Mouse (Mus musculus) liver, adult 2 months (tissue): ENCODE measurements at regions not wholly inside any gene's neighbourhood (a gene's known extent, or its start where the extent isn't known, plus 50 kb on each side); places are given as distances from the start of the nearest gene placed in this dataset.

ENCODE experiments used
- DNase-seq: peaks from one replicate; pipeline ENCODE4 v3.0.0-alpha.2; 2011; ENCODE audit warnings: low read depth, low spot score; ENCODE audit errors: extremely low read depth
- H3K27ac ChIP-seq: fragments of 200-500 bp; replicated peaks from 2 replicates; pipeline ENCODE4 v1.5.1; 2012; ENCODE audit warnings: low read depth, mild to moderate bottlenecking, control low read depth, inconsistent platforms, low read length; ENCODE audit not compliant: insufficient read depth
- H3K27me3 ChIP-seq: fragments of 200-500 bp; 2 replicates; pipeline ENCODE4 v1.6.1; 2012; ENCODE audit warnings: mild to moderate bottlenecking, moderate library complexity, low read length, inconsistent platforms; ENCODE audit not compliant: control insufficient read depth, insufficient read depth
- H3K36me3 ChIP-seq: fragments of 200-500 bp; 2 replicates; pipeline ENCODE4 v1.6.1; 2012; ENCODE audit warnings: low read length, inconsistent platforms; ENCODE audit not compliant: control insufficient read depth, insufficient read depth
- H3K4me1 ChIP-seq: fragments of 200-500 bp; 2 replicates; pipeline ENCODE4 v1.6.1; 2011; ENCODE audit warnings: low read length; ENCODE audit not compliant: control insufficient read depth, insufficient read depth
- H3K4me3 ChIP-seq: fragments of 200-500 bp; 2 replicates; pipeline ENCODE4 v1.5.1; 2011; ENCODE audit warnings: low read depth, mild to moderate bottlenecking, control low read depth, low read length, moderate library complexity; ENCODE audit not compliant: insufficient read depth
- H3K79me2 ChIP-seq: fragments of 200-500 bp; 2 replicates; pipeline ENCODE4 v1.6.1; 2012; ENCODE audit warnings: inconsistent platforms, mild to moderate bottlenecking, low read length, moderate library complexity; ENCODE audit not compliant: control insufficient read depth, insufficient read depth
- H3K9ac ChIP-seq: fragments of 200-500 bp; 2 replicates; pipeline ENCODE4 v1.6.1; 2012; ENCODE audit warnings: low read depth, mild to moderate bottlenecking, control low read depth, inconsistent platforms, low read length
- CTCF ChIP-seq: fragments of 200-500 bp; IDR thresholded peaks from 2 replicates; pipeline ENCODE4 v1.5.1; 2011; ENCODE audit warnings: low read depth, low read length, control low read depth
- POLR2A ChIP-seq: fragments of 200-500 bp; IDR thresholded peaks from 2 replicates; pipeline ENCODE4 v1.6.1; 2011; ENCODE audit warnings: low read length, control low read depth; ENCODE audit not compliant: insufficient read depth; ENCODE audit errors: extremely low read depth
- WGBS: fragments of 180-500 bp; shearing (Covaris S2); methylation state at CpG from one replicate; pipeline ENCODE4 v1.1.7; 2018; 5-methylcytosine and 5-hydroxymethylcytosine counted together

GRCm38 (mm10) chr3:148695453-148695852 is 294.9 kb downstream of the Adgrl2 start:
- Histone ChIP-seq H3K27ac (no peak overlapping the region), H3K79me2 (no peaks in the 10 kb centered on the region), H3K27me3 (no peaks in the 10 kb centered on the region), H3K9ac (no peak overlapping the region), H3K36me3 (no peaks in the 10 kb centered on the region), H3K4me1 (no peaks in the 10 kb centered on the region), H3K4me3 (no peak overlapping the region)
- DNase-seq: no peak
- no peak for TF ChIP-seq CTCF
- no peak for TF ChIP-seq POLR2A
- WGBS: 89% methylated on average over 6 of the region's 6 CpGs

DNA sequence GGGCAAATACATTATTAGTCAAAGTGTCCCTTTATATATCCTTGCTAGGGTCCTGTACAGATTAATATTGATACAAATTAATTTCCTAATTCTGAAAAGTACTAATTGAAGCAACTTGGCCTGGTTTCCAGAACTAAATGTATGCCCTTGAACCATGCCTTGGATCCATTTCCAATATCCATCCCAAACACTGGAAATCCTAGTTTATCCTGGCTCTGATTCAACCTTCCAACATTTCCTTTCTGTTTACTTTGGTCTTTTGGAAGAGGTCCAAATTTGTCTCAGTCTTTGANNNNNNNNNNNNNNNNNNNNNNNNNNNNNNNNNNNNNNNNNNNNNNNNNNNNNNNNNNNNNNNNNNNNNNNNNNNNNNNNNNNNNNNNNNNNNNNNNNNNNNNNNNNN is 307.2 kb downstream of the Adgrl2 start:
- peak; percentile 98 for DNase-seq
- Histone ChIP-seq H3K27me3 (no peaks in the 10 kb centered on the region), H3K36me3 (no peaks in the 10 kb centered on the region)

DNA sequence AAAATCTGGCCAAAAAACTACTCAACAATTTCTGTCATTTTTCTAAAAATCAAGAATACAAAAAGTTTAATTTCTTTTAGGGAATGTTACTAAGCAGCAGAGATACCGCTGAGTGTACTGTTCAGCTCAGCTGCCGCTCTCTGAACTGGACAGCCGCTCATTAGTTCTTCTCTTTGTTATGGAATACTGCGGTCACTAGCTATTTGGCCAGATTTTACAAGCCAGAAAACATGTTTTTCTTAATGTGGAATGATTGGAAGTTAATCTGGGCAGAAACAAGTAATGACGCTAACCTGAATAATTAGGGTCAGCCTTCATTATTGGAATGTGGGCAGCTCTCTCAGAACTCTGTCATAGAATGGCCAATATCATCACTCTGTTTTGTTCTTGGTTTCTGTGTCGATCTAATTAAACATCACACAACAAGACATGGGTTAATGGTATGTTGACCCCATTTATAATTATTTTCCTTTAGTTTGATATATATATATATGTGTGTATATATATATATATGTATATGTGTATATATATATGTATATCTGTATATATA is 307.8 kb downstream of the Adgrl2 start:
- DNase-seq: peak; percentile 38
- no peaks in the 10 kb centered on the region for H3K79me2 ChIP-seq
- no peaks in the 10 kb centered on the region for H3K36me3 ChIP-seq
- no peak overlapping the region for H3K4me3 ChIP-seq
- H3K9ac ChIP-seq: no peak overlapping the region
- TF ChIP-seq CTCF (no peak), POLR2A (no peak)
- WGBS: 79% methylated on average over 6 of the region's 6 CpGs
- no peaks in the 10 kb centered on the region for H3K27me3 ChIP-seq
- H3K27ac ChIP-seq: 0 out of 2 replicates have a peak overlapping the region, but pooled peaks have one; percentile 33
- H3K4me1 ChIP-seq: peaks cover 27% of the 10 kb centered on the region

More for the DNA sequence above, 307.2 kb downstream of the Adgrl2 start:
- Histone ChIP-seq H3K4me3 (no peak overlapping the region), H3K79me2 (no peaks in the 10 kb centered on the region), H3K9ac (no peak overlapping the region), H3K4me1 (peaks cover 27% of the 10 kb centered on the region), H3K27ac (no peak overlapping the region)
- TF ChIP-seq POLR2A (no peak), CTCF (no peak)

DNA sequence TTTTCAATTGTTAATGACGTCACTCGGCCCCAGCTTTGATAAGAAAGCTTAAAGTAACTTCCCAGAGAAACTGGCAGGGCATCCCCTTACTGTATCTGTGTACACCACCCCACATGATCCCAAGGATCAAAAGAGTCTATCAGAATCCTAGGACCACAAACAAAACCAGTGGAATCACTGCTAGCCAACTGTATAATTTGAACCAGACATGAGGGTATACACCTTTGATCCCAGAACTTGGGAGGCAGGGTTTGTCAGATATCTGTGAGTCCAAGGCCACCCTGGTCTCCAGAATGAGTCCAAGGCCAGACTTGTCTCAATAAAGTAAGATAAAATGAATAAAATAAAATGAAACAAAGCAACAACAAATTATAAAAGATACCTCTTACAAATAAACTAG is 309.2 kb downstream of the Adgrl2 start:
- Histone ChIP-seq H3K36me3 (no peaks in the 10 kb centered on the region), H3K27ac (peak overlapping the region; percentile 79), H3K79me2 (no peaks in the 10 kb centered on the region), H3K4me3 (no peak overlapping the region), H3K27me3 (no peaks in the 10 kb centered on the region), H3K9ac (no peak overlapping the region), H3K4me1 (peaks cover 27% of the 10 kb centered on the region)
- 9% methylated on average over 2 of the region's 2 CpGs for WGBS
- no peak for TF ChIP-seq POLR2A
- no peak for TF ChIP-seq CTCF
- peak; percentile 76 for DNase-seq

- H3K27ac ChIP-seq: peak overlapping the region; percentile 79
Measured at GRCm38 (mm10) chr3:148680737-148681136, 309.6 kb downstream of the Adgrl2 start.

DNA sequence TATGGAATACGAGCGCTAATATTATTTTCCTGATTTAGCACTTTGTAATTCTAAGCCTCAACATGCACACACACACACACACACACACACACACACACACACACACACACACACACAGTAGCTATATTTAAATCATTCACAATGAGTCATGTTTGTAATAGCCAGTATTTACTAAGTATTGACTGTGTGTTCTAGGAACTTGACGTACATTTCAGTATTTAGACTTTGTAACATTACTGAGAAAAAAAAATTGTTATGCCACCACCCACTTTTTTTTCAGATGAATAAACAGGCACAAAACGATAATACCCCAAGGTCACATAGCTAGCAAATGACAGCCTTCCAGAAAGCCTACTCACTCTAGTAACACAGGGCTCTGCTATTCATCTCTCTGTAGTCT is 310.3 kb downstream of the Adgrl2 start:
- Histone ChIP-seq H3K4me1 (peaks cover 24% of the 10 kb centered on the region), H3K79me2 (no peaks in the 10 kb centered on the region)
- WGBS: 38% methylated on average over 4 of the region's 4 CpGs

More at GRCm38 (mm10) chr3:148680737-148681136, 309.6 kb downstream of the Adgrl2 start:
- Histone ChIP-seq H3K4me1 (peaks cover 27% of the 10 kb centered on the region), H3K79me2 (no peaks in the 10 kb centered on the region), H3K36me3 (no peaks in the 10 kb centered on the region), H3K4me3 (no peak overlapping the region), H3K9ac (no peak overlapping the region), H3K27me3 (no peaks in the 10 kb centered on the region)
- TF ChIP-seq POLR2A (no peak), CTCF (no peak)
- 36% methylated on average over 8 of the region's 8 CpGs for WGBS
- DNase-seq: peak; percentile 66

More for the DNA sequence above, 310.3 kb downstream of the Adgrl2 start:
- TF ChIP-seq CTCF: no peak
- Histone ChIP-seq H3K27me3 (no peaks in the 10 kb centered on the region), H3K9ac (no peak overlapping the region), H3K4me3 (no peak overlapping the region), H3K36me3 (no peaks in the 10 kb centered on the region), H3K27ac (no peak overlapping the region)
- peak; percentile 96 for DNase-seq
